Mouse (Mus musculus): ENCODE measurements around the gene Efna3. TPM values are rescaled to one million over a fixed set of nuclear protein-coding genes. Genes with fewer than 3 reads are reported as not detected.

The Efna3 gene
- polyA plus RNA-seq, 1 experiment from 2014 or later, result 1.8 TPM

- H3K27ac ChIP-seq (replicated peaks), result no peak overlapping the region
- H3K36me3 ChIP-seq, result no peaks in the 10 kb centered on the region
- no peak for ATAC-seq (ENCODE audit: extremely low read depth, insufficient number of reproducible peaks, low FRiP score, low TSS enrichment)
- H3K9ac ChIP-seq, result peak overlapping the region; percentile 71
- H3K4me2 ChIP-seq, result peak overlapping the region; percentile 69
- H3K27me3 ChIP-seq (replicated peaks), result peaks cover 39% of the 10 kb centered on the region
- WGBS, result 36% methylated on average over 2 of the region's 2 CpGs
- peak overlapping the region; percentile 45; the same call in 1 of the 2 replicates for H3K4me3 ChIP-seq
- no peaks in the 10 kb centered on the region; the same call in 1 of the 2 replicates for H3K9me3 ChIP-seq
- peaks cover 37% of the 10 kb centered on the region for H3K4me1 ChIP-seq
Observed at GRCm38 (mm10) chr3:89314791-89315190, 8.0 kb downstream of the Efna3 start.

DNA sequence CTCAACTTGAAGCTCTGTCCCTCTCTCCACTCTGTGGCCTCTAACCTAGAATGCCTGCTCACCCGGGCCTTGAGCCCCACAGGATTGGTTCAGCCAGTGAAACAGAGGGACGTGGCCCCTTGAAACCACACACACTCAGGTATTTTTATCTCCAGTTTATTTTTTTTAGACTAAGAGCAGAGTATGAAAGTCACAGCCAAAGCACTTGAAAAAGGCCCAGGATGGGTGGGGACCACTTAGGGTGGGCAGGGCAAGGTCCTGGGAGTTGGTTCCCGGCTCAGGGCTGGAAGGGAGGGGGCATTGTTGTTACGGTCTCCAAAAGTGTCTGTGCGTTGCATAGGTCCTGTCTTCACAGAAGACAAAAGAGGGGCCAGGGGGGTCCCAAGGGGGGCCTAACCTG lies 8.4 kb downstream of the Efna3 start:
- Histone ChIP-seq H3K4me1 (peaks cover 32% of the 10 kb centered on the region), H3K27me3 (replicated peaks) (peaks cover 34% of the 10 kb centered on the region), H3K9ac (no peak overlapping the region; the same call in 1 of the 2 replicates), H3K4me3 (no peak overlapping the region), H3K27ac (replicated peaks) (0 out of 2 replicates have a peak overlapping the region, but pooled peaks have one; percentile 0), H3K36me3 (no peaks in the 10 kb centered on the region), H3K4me2 (no peak overlapping the region), H3K9me3 (no peaks in the 10 kb centered on the region; the same call in 1 of the 2 replicates)
- no peak for ATAC-seq (ENCODE audit: extremely low read depth, insufficient number of reproducible peaks, low FRiP score, low TSS enrichment)
- WGBS, result 43% methylated on average over 5 of the region's 5 CpGs

DNA sequence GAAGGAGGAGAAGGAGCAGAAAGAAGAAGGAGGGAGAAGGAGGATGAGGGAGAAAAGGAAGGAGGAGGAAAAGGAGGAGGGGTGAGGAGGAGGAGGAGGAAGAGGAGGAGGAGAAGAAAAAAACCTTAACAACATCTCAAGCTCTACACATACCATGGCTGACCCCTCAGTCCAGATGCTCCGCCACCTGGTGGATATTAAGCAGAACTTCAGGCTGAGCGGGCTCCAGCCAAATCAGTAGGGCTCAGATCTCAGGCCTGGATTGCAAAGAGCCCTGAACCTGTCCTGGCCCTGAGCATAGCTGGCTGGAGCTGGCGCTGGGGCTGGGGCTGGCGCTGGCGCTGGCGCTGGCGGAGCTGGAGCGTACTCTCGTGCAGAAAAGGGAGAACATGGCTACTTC lies 14.7 kb downstream of the Efna3 start:
- H3K36me3 ChIP-seq, result no peaks in the 10 kb centered on the region
- H3K4me1 ChIP-seq, result no peaks in the 10 kb centered on the region
- H3K27me3 ChIP-seq (replicated peaks), result no peaks in the 10 kb centered on the region
- ATAC-seq (ENCODE audit: extremely low read depth, insufficient number of reproducible peaks, low FRiP score, low TSS enrichment), result no peak
- no peak overlapping the region for H3K4me3 ChIP-seq
- H3K9me3 ChIP-seq, result no peaks in the 10 kb centered on the region; the same call in 1 of the 2 replicates
- H3K27ac ChIP-seq (replicated peaks), result no peak overlapping the region
- peak overlapping the region; percentile 34; the same call in 1 of the 2 replicates for H3K9ac ChIP-seq
- 2% methylated on average over 9 of the region's 9 CpGs for WGBS
- H3K4me2 ChIP-seq, result no peak overlapping the region

- Histone ChIP-seq H3K4me1 (no peaks in the 10 kb centered on the region), H3K9ac (no peak overlapping the region), H3K27ac (replicated peaks) (no peak overlapping the region), H3K9me3 (no peaks in the 10 kb centered on the region), H3K27me3 (replicated peaks) (peaks cover 4% of the 10 kb centered on the region; the same call in 1 of the 2 replicates), H3K4me3 (no peak overlapping the region), H3K36me3 (no peaks in the 10 kb centered on the region), H3K4me2 (no peak overlapping the region)
- no peak for ATAC-seq (ENCODE audit: extremely low read depth, insufficient number of reproducible peaks, low FRiP score, low TSS enrichment)
- 73% methylated on average over 8 of the region's 8 CpGs for WGBS
Observed at GRCm38 (mm10) chr3:89305551-89306325, 17.0 kb downstream of the Efna3 start.

DNA sequence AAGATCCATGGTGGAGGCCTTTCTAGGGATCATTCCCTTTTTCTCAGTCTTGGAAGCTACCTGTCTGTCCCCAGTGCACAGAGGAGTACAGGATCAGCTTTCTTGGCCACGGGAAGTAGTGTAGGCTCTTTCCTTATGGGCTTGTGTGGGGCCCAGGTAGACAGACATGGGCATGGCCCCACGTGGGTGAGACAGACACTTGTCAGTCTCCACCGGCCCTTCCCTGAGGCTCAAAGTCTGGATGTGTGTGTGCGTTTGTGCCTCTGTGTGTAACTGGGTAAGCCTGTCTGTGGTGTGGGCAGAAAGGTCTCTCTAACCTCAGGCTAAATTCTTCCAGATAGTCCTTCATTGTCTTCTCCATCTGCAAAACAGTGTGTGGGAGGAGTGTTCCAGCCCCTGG lies 17.7 kb downstream of the Efna3 start:
- H3K27ac ChIP-seq (replicated peaks), result no peak overlapping the region

DNA sequence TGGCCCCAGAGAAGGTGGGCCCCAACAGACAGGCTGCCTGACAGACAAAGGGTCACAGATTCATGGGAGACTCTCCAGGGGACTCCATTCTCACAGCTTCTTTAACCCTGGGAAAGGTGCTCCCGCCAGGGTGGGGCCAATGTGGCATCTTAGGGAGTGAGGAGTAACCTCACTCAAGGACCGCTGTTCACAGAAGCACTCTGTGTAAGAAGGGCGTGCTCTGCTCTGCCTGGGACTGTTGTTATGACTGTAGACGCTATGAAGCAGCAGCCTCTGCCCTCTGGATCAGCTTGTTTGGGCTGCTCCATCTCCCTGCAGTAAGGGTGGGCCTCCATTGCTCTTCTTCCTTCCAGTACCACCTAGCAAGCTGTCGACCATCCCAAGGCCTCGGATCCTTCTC lies 18.3 kb downstream of the Efna3 start:
- Histone ChIP-seq H3K4me1 (no peaks in the 10 kb centered on the region; the same call in 1 of the 2 replicates), H3K9ac (no peak overlapping the region), H3K4me2 (no peak overlapping the region), H3K9me3 (no peaks in the 10 kb centered on the region), H3K36me3 (no peaks in the 10 kb centered on the region), H3K27me3 (replicated peaks) (peaks cover 8% of the 10 kb centered on the region; the same call in 1 of the 2 replicates), H3K4me3 (no peak overlapping the region), H3K27ac (replicated peaks) (no peak overlapping the region)
- 56% methylated on average over 6 of the region's 6 CpGs for WGBS
- ATAC-seq (ENCODE audit: extremely low read depth, insufficient number of reproducible peaks, low FRiP score, low TSS enrichment), result no peak

More for the DNA sequence above, 17.7 kb downstream of the Efna3 start:
- Histone ChIP-seq H3K4me1 (no peaks in the 10 kb centered on the region; the same call in 1 of the 2 replicates), H3K36me3 (no peaks in the 10 kb centered on the region), H3K9ac (no peak overlapping the region), H3K4me2 (no peak overlapping the region), H3K27me3 (replicated peaks) (peaks cover 7% of the 10 kb centered on the region; the same call in 1 of the 2 replicates), H3K4me3 (no peak overlapping the region), H3K9me3 (no peaks in the 10 kb centered on the region)
- WGBS, result 71% methylated on average over 4 of the region's 4 CpGs
- ATAC-seq (ENCODE audit: extremely low read depth, insufficient number of reproducible peaks, low FRiP score, low TSS enrichment), result no peak

- Histone ChIP-seq H3K4me1 (no peaks in the 10 kb centered on the region; the same call in 1 of the 2 replicates), H3K36me3 (no peaks in the 10 kb centered on the region), H3K9ac (0 out of 2 replicates have a peak overlapping the region, but pooled peaks have one; percentile 3), H3K27me3 (replicated peaks) (peaks cover 8% of the 10 kb centered on the region; the same call in 1 of the 2 replicates), H3K27ac (replicated peaks) (no peak overlapping the region), H3K9me3 (no peaks in the 10 kb centered on the region), H3K4me3 (no peak overlapping the region), H3K4me2 (no peak overlapping the region)
- no peak for ATAC-seq (ENCODE audit: extremely low read depth, insufficient number of reproducible peaks, low FRiP score, low TSS enrichment)
- 66% methylated on average over 2 of the region's 2 CpGs for WGBS
Observed at GRCm38 (mm10) chr3:89300514-89300913, 22.3 kb downstream of the Efna3 start.

GRCm38 (mm10) chr3:89300071-89300470 lies 22.7 kb downstream of the Efna3 start:
- H3K4me2 ChIP-seq, result peak overlapping the region; percentile 70
- 48% methylated on average over 1 of the region's 1 CpGs for WGBS
- no peak overlapping the region for H3K27ac ChIP-seq (replicated peaks)
- H3K4me3 ChIP-seq, result peak overlapping the region; percentile 40
- no peaks in the 10 kb centered on the region for H3K9me3 ChIP-seq
- no peak for ATAC-seq (ENCODE audit: extremely low read depth, insufficient number of reproducible peaks, low FRiP score, low TSS enrichment)
- no peaks in the 10 kb centered on the region; the same call in 1 of the 2 replicates for H3K4me1 ChIP-seq
- peak overlapping the region; percentile 69 for H3K9ac ChIP-seq
- H3K27me3 ChIP-seq (replicated peaks), result peaks cover 8% of the 10 kb centered on the region; the same call in 1 of the 2 replicates
- no peaks in the 10 kb centered on the region for H3K36me3 ChIP-seq

DNA sequence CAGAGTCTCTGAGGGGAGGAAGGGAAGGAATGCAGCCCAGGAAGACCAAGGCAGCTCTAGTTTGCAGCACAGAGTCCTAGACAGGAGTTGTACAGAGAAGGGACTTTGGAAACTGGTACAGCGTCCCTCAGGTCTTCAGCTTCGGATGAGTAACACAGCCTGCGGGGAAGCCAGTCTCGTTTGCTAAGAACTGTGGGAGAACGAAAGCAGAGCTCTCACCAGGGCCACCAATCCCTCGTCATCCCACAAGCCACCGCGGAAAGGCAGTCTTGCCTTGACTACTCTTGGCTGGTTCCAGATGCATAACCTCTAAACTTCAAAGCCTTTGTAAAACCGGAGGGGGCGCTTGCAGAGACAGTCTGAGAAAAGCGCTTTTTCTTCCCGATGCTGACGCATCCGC lies 23.3 kb downstream of the Efna3 start:
- no peak for ATAC-seq (ENCODE audit: extremely low read depth, insufficient number of reproducible peaks, low FRiP score, low TSS enrichment)
- Histone ChIP-seq H3K36me3 (no peaks in the 10 kb centered on the region), H3K9ac (peak overlapping the region; percentile 69), H3K4me1 (no peaks in the 10 kb centered on the region; the same call in 1 of the 2 replicates), H3K27me3 (replicated peaks) (peaks cover 8% of the 10 kb centered on the region; the same call in 1 of the 2 replicates), H3K27ac (replicated peaks) (no peak overlapping the region), H3K9me3 (no peaks in the 10 kb centered on the region), H3K4me2 (peak overlapping the region; percentile 70), H3K4me3 (peak overlapping the region; percentile 40)
- WGBS, result 4% methylated on average over 14 of the region's 14 CpGs

DNA sequence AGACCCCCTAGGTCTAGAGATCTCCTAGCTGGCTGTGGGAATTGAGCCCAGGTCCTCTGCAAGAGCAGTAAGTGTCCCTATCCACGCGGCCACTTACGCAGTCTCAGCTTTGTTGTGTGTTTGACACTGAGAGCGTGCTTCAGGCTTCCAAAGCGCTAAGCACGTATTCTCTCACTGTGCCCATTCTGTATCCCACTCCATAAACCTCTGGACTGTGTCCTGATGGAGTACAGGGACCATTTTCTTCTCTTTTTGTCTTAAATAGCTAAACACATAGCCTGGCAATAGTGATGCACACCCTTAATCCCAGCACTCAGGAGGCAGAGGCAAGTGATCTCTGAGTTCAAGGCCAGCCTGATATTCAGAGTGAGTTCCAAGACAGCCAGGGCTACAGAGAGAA lies 23.9 kb downstream of the Efna3 start:
- no peaks in the 10 kb centered on the region for H3K36me3 ChIP-seq
- H3K27me3 ChIP-seq (replicated peaks), result peaks cover 8% of the 10 kb centered on the region; the same call in 1 of the 2 replicates
- H3K9me3 ChIP-seq, result no peaks in the 10 kb centered on the region
- H3K27ac ChIP-seq (replicated peaks), result no peak overlapping the region
- ATAC-seq (ENCODE audit: extremely low read depth, insufficient number of reproducible peaks, low FRiP score, low TSS enrichment), result no peak
- 75% methylated on average over 6 of the region's 6 CpGs for WGBS
- no peak overlapping the region for H3K9ac ChIP-seq
- H3K4me1 ChIP-seq, result no peaks in the 10 kb centered on the region; the same call in 1 of the 2 replicates
- peak overlapping the region; percentile 70; the same call in 1 of the 2 replicates for H3K4me2 ChIP-seq
- 0 out of 2 replicates have a peak overlapping the region, but pooled peaks have one; percentile 40 for H3K4me3 ChIP-seq

DNA sequence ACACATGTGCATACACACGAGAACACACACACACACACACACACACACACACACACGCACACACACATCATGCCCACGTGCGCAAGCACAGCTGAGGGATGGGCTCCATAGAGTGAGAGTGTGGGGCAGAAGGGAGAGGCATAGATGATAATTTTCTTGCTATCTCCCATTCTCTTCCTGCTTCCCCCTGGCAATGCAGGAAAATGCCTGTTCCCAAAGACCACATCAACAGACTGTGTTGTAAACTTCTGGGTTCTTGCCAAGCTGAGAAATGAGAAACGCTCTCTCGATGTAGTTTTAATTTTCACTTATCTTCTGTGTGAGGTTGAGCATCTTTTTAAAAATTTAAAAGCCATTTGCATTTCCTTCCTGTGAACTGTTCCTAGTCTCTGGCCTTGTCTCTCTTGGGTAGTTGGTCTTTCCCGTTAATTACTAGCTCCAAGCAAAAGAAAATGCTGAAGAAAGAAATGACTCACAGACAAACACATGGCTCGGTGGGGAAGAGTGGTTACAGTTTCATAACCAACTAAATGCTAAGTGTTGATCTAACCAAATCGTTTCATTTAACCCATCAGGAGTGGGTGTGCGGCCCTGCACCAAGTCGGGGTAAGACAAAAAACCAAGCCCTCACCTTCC lies 25.9 kb downstream of the Efna3 start:
- WGBS, result 64% methylated on average over 11 of the region's 11 CpGs

More for the DNA sequence above, 25.9 kb downstream of the Efna3 start:
- no peak overlapping the region for H3K4me3 ChIP-seq
- no peak overlapping the region for H3K4me2 ChIP-seq
- no peak overlapping the region for H3K27ac ChIP-seq (replicated peaks)
- no peaks in the 10 kb centered on the region for H3K9me3 ChIP-seq
- no peaks in the 10 kb centered on the region; the same call in 1 of the 2 replicates for H3K4me1 ChIP-seq
- H3K9ac ChIP-seq, result no peak overlapping the region
- ATAC-seq (ENCODE audit: extremely low read depth, insufficient number of reproducible peaks, low FRiP score, low TSS enrichment), result no peak
- peaks cover 4% of the 10 kb centered on the region; the same call in 1 of the 2 replicates for H3K27me3 ChIP-seq (replicated peaks)
- H3K36me3 ChIP-seq, result no peaks in the 10 kb centered on the region
